Mouse (Mus musculus): Measurements from ENCODE around the gene Ttll11. TPM values are rescaled to one million over a fixed set of nuclear protein-coding genes. Genes with fewer than 3 reads are reported as not detected.

Gene Ttll11
- total RNA-seq, 2 experiments from 2014 or later = 30.5 to 30.7 TPM

GRCm38 (mm10) chr2:35785877-35786276 is 193.8 kb downstream of the Ttll11 start:
- DNase-seq (ENCODE audit: extremely low spot score in 1 of 2, low spot score in 1 of 2) = no peak

GRCm38 (mm10) chr2:35783368-35783767 is 196.3 kb downstream of the Ttll11 start:
- no peak for DNase-seq (ENCODE audit: extremely low spot score in 1 of 2, low spot score in 1 of 2)

GRCm38 (mm10) chr2:35779266-35779665 is 200.4 kb downstream of the Ttll11 start:
- DNase-seq (ENCODE audit: extremely low spot score in 1 of 2, low spot score in 1 of 2) = no peak

GRCm38 (mm10) chr2:35776935-35777334 is 202.8 kb downstream of the Ttll11 start:
- DNase-seq (ENCODE audit: extremely low spot score in 1 of 2, low spot score in 1 of 2) = no peak

- DNase-seq (ENCODE audit: extremely low spot score in 1 of 2, low spot score in 1 of 2) = no peak
Measured at GRCm38 (mm10) chr2:35775651-35776055, 204.1 kb downstream of the Ttll11 start.

- no peak for DNase-seq (ENCODE audit: extremely low spot score in 1 of 2, low spot score in 1 of 2)
Measured at GRCm38 (mm10) chr2:35770541-35770940, 209.2 kb downstream of the Ttll11 start.

- no peak for DNase-seq (ENCODE audit: extremely low spot score in 1 of 2, low spot score in 1 of 2)
Measured at GRCm38 (mm10) chr2:35769398-35769797, 210.3 kb downstream of the Ttll11 start.

- DNase-seq (ENCODE audit: extremely low spot score in 1 of 2, low spot score in 1 of 2) = no peak
Measured at GRCm38 (mm10) chr2:35768538-35769238, 211.0 kb downstream of the Ttll11 start.

GRCm38 (mm10) chr2:35767834-35768537 is 211.7 kb downstream of the Ttll11 start:
- no peak for DNase-seq (ENCODE audit: extremely low spot score in 1 of 2, low spot score in 1 of 2)

- no peak for DNase-seq (ENCODE audit: extremely low spot score in 1 of 2, low spot score in 1 of 2)
Measured at GRCm38 (mm10) chr2:35764328-35764727, 215.4 kb downstream of the Ttll11 start.

- no peak for DNase-seq (ENCODE audit: extremely low spot score in 1 of 2, low spot score in 1 of 2)
Measured at GRCm38 (mm10) chr2:35763818-35764217, 215.9 kb downstream of the Ttll11 start.

GRCm38 (mm10) chr2:35761458-35761857 is 218.3 kb downstream of the Ttll11 start:
- no peak for DNase-seq (ENCODE audit: extremely low spot score in 1 of 2, low spot score in 1 of 2)

- DNase-seq (ENCODE audit: extremely low spot score in 1 of 2, low spot score in 1 of 2) = no peak
Measured at GRCm38 (mm10) chr2:35760867-35761266, 218.8 kb downstream of the Ttll11 start.

GRCm38 (mm10) chr2:35760352-35760751 is 219.4 kb downstream of the Ttll11 start:
- no peak for DNase-seq (ENCODE audit: extremely low spot score in 1 of 2, low spot score in 1 of 2)

- DNase-seq (ENCODE audit: extremely low spot score in 1 of 2, low spot score in 1 of 2) = no peak
Measured at GRCm38 (mm10) chr2:35756467-35756866, 223.2 kb downstream of the Ttll11 start.

- no peak for DNase-seq (ENCODE audit: extremely low spot score in 1 of 2, low spot score in 1 of 2)
Measured at GRCm38 (mm10) chr2:35751781-35752505, 227.8 kb downstream of the Ttll11 start.

GRCm38 (mm10) chr2:35750533-35751141 is 229.1 kb downstream of the Ttll11 start:
- no peak for DNase-seq (ENCODE audit: extremely low spot score in 1 of 2, low spot score in 1 of 2)

GRCm38 (mm10) chr2:35747371-35748035 is 232.2 kb downstream of the Ttll11 start:
- DNase-seq (ENCODE audit: extremely low spot score in 1 of 2, low spot score in 1 of 2) = no peak

- no peak for DNase-seq (ENCODE audit: extremely low spot score in 1 of 2, low spot score in 1 of 2)
Measured at GRCm38 (mm10) chr2:35746638-35747037, 233.1 kb downstream of the Ttll11 start.

GRCm38 (mm10) chr2:35745876-35746275 is 233.8 kb downstream of the Ttll11 start:
- DNase-seq (ENCODE audit: extremely low spot score in 1 of 2, low spot score in 1 of 2) = no peak

Data from layer of hippocampus, postnatal 25 days (tissue).